Mouse (Mus musculus): ENCODE measurements around the gene Fam214b.

Gene Fam214b

GRCm38 (mm10) chr4:43045659-43046302 is at the start of gene Fam214b:
Gene Fam214b (minus strand): TSS chr4:43046220.
- peak; percentile 91 for DNase-seq (ENCODE audit: low read depth, low spot score)

GRCm38 (mm10) chr4:43091183-43091582 is 45.2 kb upstream of the Fam214b start:
- no peak for DNase-seq (ENCODE audit: low read depth, low spot score)

GRCm38 (mm10) chr4:43089950-43090349 is 43.9 kb upstream of the Fam214b start:
- DNase-seq (ENCODE audit: low read depth, low spot score), result no peak

- no peak for DNase-seq (ENCODE audit: low read depth, low spot score)
These were observed 36.4 kb upstream of the Fam214b start for GRCm38 (mm10) chr4:43082458-43082857.

GRCm38 (mm10) chr4:43078071-43078718 is 32.2 kb upstream of the Fam214b start:
- no peak for DNase-seq (ENCODE audit: low read depth, low spot score)

- DNase-seq (ENCODE audit: low read depth, low spot score), result no peak
These were observed 28.9 kb upstream of the Fam214b start for GRCm38 (mm10) chr4:43074923-43075322.

- no peak for DNase-seq (ENCODE audit: low read depth, low spot score)
These were observed 19.5 kb upstream of the Fam214b start for GRCm38 (mm10) chr4:43065471-43065870.

GRCm38 (mm10) chr4:43060286-43060685 is 14.3 kb upstream of the Fam214b start:
- DNase-seq (ENCODE audit: low read depth, low spot score), result no peak

- no peak for DNase-seq (ENCODE audit: low read depth, low spot score)
These were observed 13.7 kb upstream of the Fam214b start for GRCm38 (mm10) chr4:43059697-43060096.

GRCm38 (mm10) chr4:43058753-43059654 is 13.0 kb upstream of the Fam214b start, which contains the start of gene Unc13b:
Gene Unc13b (plus strand): TSS chr4:43058953.
- DNase-seq (ENCODE audit: low read depth, low spot score), result peak; percentile 88

GRCm38 (mm10) chr4:43058392-43058752 is 12.4 kb upstream of the Fam214b start:
- no peak for DNase-seq (ENCODE audit: low read depth, low spot score)

- no peak for DNase-seq (ENCODE audit: low read depth, low spot score)
These were observed 11.6 kb upstream of the Fam214b start for GRCm38 (mm10) chr4:43057654-43058053.

- DNase-seq (ENCODE audit: low read depth, low spot score), result peak; percentile 80
These were observed 6.6 kb upstream of the Fam214b start for GRCm38 (mm10) chr4:43052627-43053026.

- DNase-seq (ENCODE audit: low read depth, low spot score), result peak; percentile 89
These were observed 1.2 kb upstream of the Fam214b start for GRCm38 (mm10) chr4:43047231-43047630.

- DNase-seq (ENCODE audit: low read depth, low spot score), result no peak
These were observed 587 bp upstream of the Fam214b start for GRCm38 (mm10) chr4:43046607-43047006.

- no peak for DNase-seq (ENCODE audit: low read depth, low spot score)
These were observed 748 bp downstream of the Fam214b start for GRCm38 (mm10) chr4:43045285-43045658.

- DNase-seq (ENCODE audit: low read depth, low spot score), result peak; percentile 22
These were observed 1.3 kb downstream of the Fam214b start for GRCm38 (mm10) chr4:43044673-43045072.

- DNase-seq (ENCODE audit: low read depth, low spot score), result peak; percentile 86
These were observed 2.2 kb downstream of the Fam214b start for GRCm38 (mm10) chr4:43043644-43044357.

GRCm38 (mm10) chr4:43040881-43041547 is 5.0 kb downstream of the Fam214b start:
- DNase-seq (ENCODE audit: low read depth, low spot score), result no peak

GRCm38 (mm10) chr4:43040114-43040572 is 5.9 kb downstream of the Fam214b start:
- peak; percentile 96 for DNase-seq (ENCODE audit: low read depth, low spot score)

- no peak for DNase-seq (ENCODE audit: low read depth, low spot score)
These were observed 6.4 kb downstream of the Fam214b start for GRCm38 (mm10) chr4:43039609-43040008.
